Mouse (Mus musculus) liver, adult 2 months (tissue): ENCODE results near the gene Ralb. TPM values are rescaled to one million over a fixed set of nuclear protein-coding genes. Genes with fewer than 3 reads are reported as not detected.

ENCODE experiments used
- DNase-seq: peaks from one replicate; pipeline ENCODE4 v3.0.0-alpha.2; 2011; ENCODE audit warnings: low read depth, low spot score; ENCODE audit errors: extremely low read depth
- H3K27ac ChIP-seq: fragments of 200-500 bp; replicated peaks from 2 replicates; pipeline ENCODE4 v1.5.1; 2012; ENCODE audit warnings: low read depth, mild to moderate bottlenecking, control low read depth, inconsistent platforms, low read length; ENCODE audit not compliant: insufficient read depth
- H3K27me3 ChIP-seq: fragments of 200-500 bp; 2 replicates; pipeline ENCODE4 v1.6.1; 2012; ENCODE audit warnings: mild to moderate bottlenecking, moderate library complexity, low read length, inconsistent platforms; ENCODE audit not compliant: control insufficient read depth, insufficient read depth
- H3K36me3 ChIP-seq: fragments of 200-500 bp; 2 replicates; pipeline ENCODE4 v1.6.1; 2012; ENCODE audit warnings: low read length, inconsistent platforms; ENCODE audit not compliant: control insufficient read depth, insufficient read depth
- H3K4me1 ChIP-seq: fragments of 200-500 bp; 2 replicates; pipeline ENCODE4 v1.6.1; 2011; ENCODE audit warnings: low read length; ENCODE audit not compliant: control insufficient read depth, insufficient read depth
- H3K4me3 ChIP-seq: fragments of 200-500 bp; 2 replicates; pipeline ENCODE4 v1.5.1; 2011; ENCODE audit warnings: low read depth, mild to moderate bottlenecking, control low read depth, low read length, moderate library complexity; ENCODE audit not compliant: insufficient read depth
- H3K79me2 ChIP-seq: fragments of 200-500 bp; 2 replicates; pipeline ENCODE4 v1.6.1; 2012; ENCODE audit warnings: inconsistent platforms, mild to moderate bottlenecking, low read length, moderate library complexity; ENCODE audit not compliant: control insufficient read depth, insufficient read depth
- H3K9ac ChIP-seq: fragments of 200-500 bp; 2 replicates; pipeline ENCODE4 v1.6.1; 2012; ENCODE audit warnings: low read depth, mild to moderate bottlenecking, control low read depth, inconsistent platforms, low read length
- CTCF ChIP-seq: fragments of 200-500 bp; IDR thresholded peaks from 2 replicates; pipeline ENCODE4 v1.5.1; 2011; ENCODE audit warnings: low read depth, low read length, control low read depth
- POLR2A ChIP-seq: fragments of 200-500 bp; IDR thresholded peaks from 2 replicates; pipeline ENCODE4 v1.6.1; 2011; ENCODE audit warnings: low read length, control low read depth; ENCODE audit not compliant: insufficient read depth; ENCODE audit errors: extremely low read depth
- WGBS: fragments of 180-500 bp; shearing (Covaris S2); methylation state at CpG from one replicate; pipeline ENCODE4 v1.1.7; 2018; 5-methylcytosine and 5-hydroxymethylcytosine counted together
- polyA plus RNA-seq: library from polyadenylated mRNA; depleted of rRNA; stranded (reverse); fragments of >200 nt; gene quantifications from 2 replicates; pipeline ENCODE4 v1.2.3, GENCODE M21; 2012
- total RNA-seq: library from RNA; depleted of rRNA; stranded (reverse); fragments of >200 nt; gene quantifications from 2 replicates; pipeline ENCODE4 v1.2.3, GENCODE M21; 2014

Ralb gene
- total and polyA plus RNA-seq, 2 experiments: 9.0 to 14.8 TPM

DNA sequence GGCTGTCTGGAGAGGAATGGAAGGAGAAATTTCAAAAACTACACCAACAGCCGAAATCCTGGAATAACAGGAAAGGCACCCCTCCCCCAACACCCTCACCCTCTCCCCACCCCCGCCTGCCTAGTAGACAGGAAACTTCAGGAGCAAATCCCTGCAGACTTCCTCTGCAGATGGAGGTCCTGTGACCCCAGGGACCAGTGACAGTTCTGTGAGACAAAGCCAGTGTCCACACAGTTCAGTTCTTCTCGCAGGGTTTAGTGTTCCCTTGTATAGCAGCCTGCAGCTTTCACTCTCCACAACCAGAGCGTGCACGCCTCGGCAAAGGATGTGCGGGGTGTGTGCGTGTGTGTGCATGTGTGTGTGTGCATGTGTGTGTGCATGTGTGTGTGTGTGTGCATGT is 6.3 kb upstream of the Ralb start:
- Histone ChIP-seq H3K4me3 (no peak overlapping the region), H3K79me2 (no peaks in the 10 kb centered on the region), H3K27me3 (no peaks in the 10 kb centered on the region), H3K36me3 (no peaks in the 10 kb centered on the region), H3K4me1 (peaks cover 2% of the 10 kb centered on the region; the same call in 1 of the 2 replicates), H3K27ac (peak overlapping the region; percentile 47), H3K9ac (no peak overlapping the region; the same call in 1 of the 2 replicates)
- 76% methylated on average over 8 of the region's 8 CpGs for WGBS
- DNase-seq: no peak
- TF ChIP-seq CTCF (no peak), POLR2A (no peak)

- H3K27me3 ChIP-seq: no peaks in the 10 kb centered on the region
- no peaks in the 10 kb centered on the region for H3K36me3 ChIP-seq
- no peaks in the 10 kb centered on the region for H3K79me2 ChIP-seq
- H3K9ac ChIP-seq: no peak overlapping the region
- H3K27ac ChIP-seq: peak overlapping the region; percentile 47
- H3K4me3 ChIP-seq: no peak overlapping the region
- TF ChIP-seq POLR2A (no peak), CTCF (no peak)
- whole genome bisulfite sequencing: 69% methylated on average over 9 of the region's 9 CpGs
- peaks cover 2% of the 10 kb centered on the region; the same call in 1 of the 2 replicates for H3K4me1 ChIP-seq
- DNase-seq: no peak
These were observed 5.8 kb upstream of the Ralb start for GRCm38 (mm10) chr1:119510409-119510808.

- Histone ChIP-seq H3K36me3 (no peaks in the 10 kb centered on the region), H3K27me3 (no peaks in the 10 kb centered on the region), H3K4me3 (no peak overlapping the region), H3K27ac (no peak overlapping the region), H3K4me1 (peaks cover 5% of the 10 kb centered on the region; the same call in 1 of the 2 replicates), H3K79me2 (no peaks in the 10 kb centered on the region), H3K9ac (no peak overlapping the region)
- WGBS: 89% methylated on average over 7 of the region's 7 CpGs
- no peak for TF ChIP-seq CTCF
- no peak for DNase-seq
These were observed 4.9 kb upstream of the Ralb start for GRCm38 (mm10) chr1:119509474-119509873.

GRCm38 (mm10) chr1:119508548-119508947 is 4.0 kb upstream of the Ralb start:
- peak overlapping the region; percentile 25; the same call in 1 of the 2 replicates for H3K27ac ChIP-seq
- DNase-seq: no peak
- WGBS: 69% methylated on average over 4 of the region's 4 CpGs

GRCm38 (mm10) chr1:119505951-119506350 is 1.4 kb upstream of the Ralb start:
- Histone ChIP-seq H3K9ac (no peak overlapping the region), H3K4me3 (no peak overlapping the region), H3K36me3 (no peaks in the 10 kb centered on the region), H3K79me2 (peaks cover 16% of the 10 kb centered on the region; the same call in 1 of the 2 replicates), H3K4me1 (peaks cover 8% of the 10 kb centered on the region), H3K27ac (no peak overlapping the region), H3K27me3 (no peaks in the 10 kb centered on the region)
- no peak for DNase-seq
- TF ChIP-seq POLR2A (no peak), CTCF (no peak)
- 96% methylated on average over 3 of the region's 3 CpGs for WGBS

More at GRCm38 (mm10) chr1:119508548-119508947, 4.0 kb upstream of the Ralb start:
- Histone ChIP-seq H3K27me3 (no peaks in the 10 kb centered on the region), H3K4me1 (peaks cover 5% of the 10 kb centered on the region; the same call in 1 of the 2 replicates), H3K4me3 (no peak overlapping the region), H3K79me2 (0 out of 2 replicates have a peak, but pooled peaks cover under 1% of the 10 kb centered on the region), H3K36me3 (no peaks in the 10 kb centered on the region), H3K9ac (no peak overlapping the region)
- no peak for TF ChIP-seq CTCF
- TF ChIP-seq POLR2A: no peak

- Histone ChIP-seq H3K27me3 (no peaks in the 10 kb centered on the region), H3K4me3 (peak overlapping the region; percentile 74), H3K9ac (peak overlapping the region; percentile 78), H3K79me2 (peaks cover 24% of the 10 kb centered on the region; the same call in 1 of the 2 replicates), H3K27ac (peak overlapping the region; percentile 77), H3K4me1 (peaks cover 11% of the 10 kb centered on the region), H3K36me3 (no peaks in the 10 kb centered on the region)
- no peak for DNase-seq
- TF ChIP-seq CTCF: no peak
- TF ChIP-seq POLR2A: no peak
- 6% methylated on average over 5 of the region's 5 CpGs for WGBS
These were observed 786 bp downstream of the Ralb start for GRCm38 (mm10) chr1:119503808-119504207.
